Comparison of ENCODE assay signal across 18 mouse cellular contexts in the genomic region with DNA sequence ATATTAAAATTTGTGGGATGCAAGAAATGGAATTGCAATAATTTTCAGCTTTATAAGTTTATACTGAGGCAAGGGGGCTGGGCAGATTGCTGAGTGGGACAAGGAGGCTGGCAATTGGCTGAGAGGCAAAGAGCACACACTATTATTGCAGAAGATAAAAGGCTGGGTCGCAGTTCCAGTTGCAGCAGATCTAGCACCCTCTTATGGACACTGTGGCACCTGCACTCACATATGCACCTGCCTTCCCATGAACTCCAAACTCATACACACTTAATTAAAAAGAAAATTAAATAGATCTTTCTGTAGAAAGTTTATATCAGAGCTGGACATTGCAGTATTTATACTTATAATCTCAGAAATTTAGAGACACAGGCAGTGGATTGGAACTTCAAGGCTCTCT.
DNase-seq lines count a peak whose midpoint lies in the region; ATAC-seq and TF ChIP-seq lines count a peak whose summit lies in the region.
"Had no signal": no experiment of that assay in that cellular context is flagged by ENCODE, and none has a peak within 500 bp of the region (broad histone marks: within the 10 kb centered on the region; RNA-seq: fewer than 3 reads in every experiment).

No protein-coding gene starts in this region.

- no peak overlapping the region for H3K4me3 ChIP-seq in kidney, postnatal 0 days (replicated peaks; ENCODE audit: low read depth, low read length)
- no peak overlapping the region for H3K4me3 ChIP-seq in ES-Bruce4 (ENCODE audit: low read depth, low read length)
- no peak overlapping the region for H3K4me3 ChIP-seq in forebrain, embryonic 12.5 days (replicated peaks)
- H3K4me3 ChIP-seq: embryonic facial prominence, embryonic 15.5 days; limb, embryonic 13.5 days; myocyte had no signal

- 68% methylated on average over 1 of the region's 1 CpGs for WGBS in kidney, postnatal 0 days
- 36% methylated on average over 1 of the region's 1 CpGs for WGBS in forebrain, embryonic 12.5 days

- no peaks in the 10 kb centered on the region for H3K36me3 ChIP-seq in kidney, postnatal 0 days (ENCODE audit: insufficient read depth, low read length)
- H3K36me3 ChIP-seq in ES-Bruce4 (ENCODE audit: control insufficient read depth, insufficient read depth, low read length, poor library complexity, severe bottlenecking) = no peaks in the 10 kb centered on the region
- H3K36me3 ChIP-seq in forebrain, embryonic 12.5 days (replicated peaks) = no peaks in the 10 kb centered on the region
- H3K36me3 ChIP-seq: embryonic facial prominence, embryonic 15.5 days; limb, embryonic 13.5 days had no signal

- peak; percentile 30; the same call in 1 of the 2 replicates for TF ChIP-seq CTCF in kidney, postnatal 0 days (IDR thresholded peaks at IDR 0.05; ENCODE audit: low read depth)
- TF ChIP-seq CTCF in ES-Bruce4 (IDR thresholded peaks at IDR 0.05; ENCODE audit: low read depth, low read length) = peak; percentile 57

- no peaks in the 10 kb centered on the region for H3K4me1 ChIP-seq in kidney, postnatal 0 days (replicated peaks; ENCODE audit: insufficient read depth, low read length)
- H3K4me1 ChIP-seq in ES-Bruce4 (ENCODE audit: control insufficient read depth, insufficient read depth, low read length) = no peaks in the 10 kb centered on the region
- H3K4me1 ChIP-seq in forebrain, embryonic 12.5 days = no peaks in the 10 kb centered on the region
- H3K4me1 ChIP-seq: embryonic facial prominence, embryonic 15.5 days; limb, embryonic 13.5 days had no signal

- H3K27me3 ChIP-seq in kidney, postnatal 0 days (ENCODE audit: insufficient read depth, low read length) = no peaks in the 10 kb centered on the region
- H3K27me3 ChIP-seq in ES-Bruce4 (ENCODE audit: control insufficient read depth, insufficient read depth, low read length, poor library complexity, severe bottlenecking) = no peaks in the 10 kb centered on the region
- H3K27me3 ChIP-seq in forebrain, embryonic 12.5 days = no peaks in the 10 kb centered on the region
- H3K27me3 ChIP-seq: embryonic facial prominence, embryonic 15.5 days; limb, embryonic 13.5 days had no signal

- no peak for TF ChIP-seq POLR2A in ES-Bruce4 (IDR thresholded peaks at IDR 0.05; ENCODE audit: insufficient read depth, low read length)

- H3K9me3 ChIP-seq in kidney, postnatal 0 days (replicated peaks; ENCODE audit: low read length) = no peaks in the 10 kb centered on the region
- H3K9me3 ChIP-seq in ES-Bruce4 (replicated peaks; ENCODE audit: control insufficient read depth, insufficient read depth, low read length, poor library complexity, severe bottlenecking) = no peaks in the 10 kb centered on the region
- H3K9me3 ChIP-seq in forebrain, embryonic 12.5 days = no peaks in the 10 kb centered on the region
- H3K9me3 ChIP-seq: embryonic facial prominence, embryonic 15.5 days; limb, embryonic 13.5 days had no signal

- no peak overlapping the region for H3K9ac ChIP-seq in kidney, postnatal 0 days (ENCODE audit: low read depth, low read length)
- no peak overlapping the region for H3K9ac ChIP-seq in ES-Bruce4 (ENCODE audit: low read depth, poor library complexity, severe bottlenecking)
- H3K9ac ChIP-seq in forebrain, embryonic 12.5 days = no peak overlapping the region
- H3K9ac ChIP-seq: embryonic facial prominence, embryonic 15.5 days; forebrain, postnatal 0 days; limb, embryonic 13.5 days had no signal

- ATAC-seq in kidney, postnatal 0 days (replicated peaks; ENCODE audit: low FRiP score, low read depth) = no peak
- 0 out of 2 replicates have a peak, but pooled peaks have one; percentile 58 for ATAC-seq in common myeloid progenitor, adult 5-6 weeks (replicated peaks; ENCODE audit: low read depth, poor library complexity, severe bottlenecking)
- ATAC-seq in monocyte, adult 5-6 weeks (replicated peaks; ENCODE audit: insufficient number of reproducible peaks, low FRiP score, low TSS enrichment, poor library complexity, severe bottlenecking) = no peak
- no peak for ATAC-seq in forebrain, embryonic 12.5 days (ENCODE audit: low FRiP score)
- ATAC-seq: forebrain, postnatal 0 days had no signal

- H3K27ac ChIP-seq in kidney, postnatal 0 days = no peak overlapping the region
- H3K27ac ChIP-seq in ES-Bruce4 (ENCODE audit: insufficient read depth, low read length) = no peak overlapping the region
- no peak overlapping the region for H3K27ac ChIP-seq in forebrain, embryonic 12.5 days
- H3K27ac ChIP-seq: embryonic facial prominence, embryonic 15.5 days; limb, embryonic 13.5 days had no signal

- no peak overlapping the region for H3K4me2 ChIP-seq in kidney, postnatal 0 days (ENCODE audit: low read length)
- H3K4me2 ChIP-seq in forebrain, embryonic 12.5 days = no peak overlapping the region
- H3K4me2 ChIP-seq: embryonic facial prominence, embryonic 15.5 days; limb, embryonic 13.5 days had no signal

- TF ChIP-seq EP300 in ES-Bruce4 (IDR thresholded peaks at IDR 0.05; ENCODE audit: insufficient read depth, low read depth, low read length) = no peak

- no peak for DNase-seq in kidney, postnatal 0 days (ENCODE audit: low spot score)
- DNase-seq in kidney, postnatal 36 days = no peak
- DNase-seq in 416B (ENCODE audit: low read depth) = peak; percentile 1
- DNase-seq: adrenal gland, postnatal 10 days; cerebellum, adult 9-11 months; embryo, embryonic 11 days; forebrain, postnatal 0 days; kidney, adult 8-10 months; kidney, postnatal 4 days; midbrain, embryonic 14.5 days; thymus, postnatal 25 days had no signal
